Mouse (Mus musculus): ENCODE results near the gene Qpct. TPM values are rescaled to one million over a fixed set of nuclear protein-coding genes. Genes with fewer than 3 reads are reported as not detected.
A peak's percentile ranks its signal among the peaks of the same experiment; 100 is the strongest.

Qpct gene
- polyA plus RNA-seq, 1 experiment from 2014 or later, result 12.4 TPM

GRCm38 (mm10) chr17:79032782-79033181, 18.9 kb upstream of the Qpct start:
- no peak overlapping the region for H3K4me2 ChIP-seq
- no peaks in the 10 kb centered on the region for H3K27me3 ChIP-seq
- no peak overlapping the region for H3K27ac ChIP-seq
- H3K9me3 ChIP-seq, result 0 out of 2 replicates have a peak, but pooled peaks cover 3% of the 10 kb centered on the region
- ATAC-seq (ENCODE audit: low FRiP score), result no peak
- no peaks in the 10 kb centered on the region for H3K36me3 ChIP-seq
- H3K4me3 ChIP-seq, result no peak overlapping the region
- 90% methylated on average over 4 of the region's 4 CpGs for WGBS
- no peak overlapping the region for H3K9ac ChIP-seq
- no peaks in the 10 kb centered on the region for H3K4me1 ChIP-seq (replicated peaks)

GRCm38 (mm10) chr17:79039660-79040059, 12.0 kb upstream of the Qpct start:
- Histone ChIP-seq H3K27me3 (no peaks in the 10 kb centered on the region), H3K9ac (no peak overlapping the region), H3K4me2 (no peak overlapping the region), H3K4me3 (no peak overlapping the region), H3K9me3 (no peaks in the 10 kb centered on the region), H3K4me1 (replicated peaks) (no peaks in the 10 kb centered on the region), H3K27ac (no peak overlapping the region), H3K36me3 (no peaks in the 10 kb centered on the region)
- no peak for ATAC-seq (ENCODE audit: low FRiP score)

- no peak overlapping the region for H3K27ac ChIP-seq
- H3K4me1 ChIP-seq (replicated peaks), result no peaks in the 10 kb centered on the region
- WGBS, result 90% methylated on average over 2 of the region's 2 CpGs
- H3K4me3 ChIP-seq, result no peak overlapping the region
- no peaks in the 10 kb centered on the region for H3K9me3 ChIP-seq
- H3K36me3 ChIP-seq, result no peaks in the 10 kb centered on the region
- no peak overlapping the region for H3K4me2 ChIP-seq
- ATAC-seq (ENCODE audit: low FRiP score), result no peak
- no peaks in the 10 kb centered on the region for H3K27me3 ChIP-seq
- no peak overlapping the region for H3K9ac ChIP-seq
Observed at GRCm38 (mm10) chr17:79043705-79044104, 8.0 kb upstream of the Qpct start.

- H3K4me3 ChIP-seq, result peak overlapping the region; percentile 69
- peak overlapping the region; percentile 77 for H3K9ac ChIP-seq
- H3K4me1 ChIP-seq (replicated peaks), result peaks cover 5% of the 10 kb centered on the region; the same call in 1 of the 2 replicates
- no peaks in the 10 kb centered on the region for H3K36me3 ChIP-seq
- H3K27ac ChIP-seq, result peak overlapping the region; percentile 81
- peak; percentile 95 for ATAC-seq (ENCODE audit: low FRiP score)
- peak overlapping the region; percentile 94 for H3K4me2 ChIP-seq
- WGBS, result under 1% methylated on average over 45 of the region's 45 CpGs
- peaks cover 7% of the 10 kb centered on the region for H3K27me3 ChIP-seq
- H3K9me3 ChIP-seq, result no peaks in the 10 kb centered on the region
Observed at GRCm38 (mm10) chr17:79052088-79052812, 544 bp downstream of the Qpct start.

GRCm38 (mm10) chr17:79058271-79058670, 6.6 kb downstream of the Qpct start:
- WGBS, result 76% methylated on average over 6 of the region's 6 CpGs
- Histone ChIP-seq H3K4me1 (replicated peaks) (0 out of 2 replicates have a peak, but pooled peaks cover under 1% of the 10 kb centered on the region), H3K27ac (no peak overlapping the region), H3K4me2 (no peak overlapping the region), H3K9me3 (no peaks in the 10 kb centered on the region), H3K4me3 (no peak overlapping the region), H3K36me3 (no peaks in the 10 kb centered on the region), H3K27me3 (peaks cover 5% of the 10 kb centered on the region), H3K9ac (no peak overlapping the region)
- no peak for ATAC-seq (ENCODE audit: low FRiP score)

- Histone ChIP-seq H3K36me3 (no peaks in the 10 kb centered on the region; the same call in 1 of the 2 replicates), H3K27ac (no peak overlapping the region)
- 76% methylated on average over 5 of the region's 5 CpGs for WGBS
Observed at GRCm38 (mm10) chr17:79060221-79060620, 8.5 kb downstream of the Qpct start.

GRCm38 (mm10) chr17:79064250-79064649, 12.5 kb downstream of the Qpct start:
- Histone ChIP-seq H3K27me3 (no peaks in the 10 kb centered on the region), H3K4me3 (no peak overlapping the region), H3K4me1 (replicated peaks) (no peaks in the 10 kb centered on the region), H3K4me2 (no peak overlapping the region), H3K9me3 (no peaks in the 10 kb centered on the region), H3K36me3 (no peaks in the 10 kb centered on the region; the same call in 1 of the 2 replicates), H3K9ac (no peak overlapping the region), H3K27ac (no peak overlapping the region)
- no peak for ATAC-seq (ENCODE audit: low FRiP score)
- WGBS, result 80% methylated on average over 1 of the region's 1 CpGs

More at GRCm38 (mm10) chr17:79060221-79060620, 8.5 kb downstream of the Qpct start:
- Histone ChIP-seq H3K4me1 (replicated peaks) (no peaks in the 10 kb centered on the region), H3K27me3 (no peaks in the 10 kb centered on the region), H3K9me3 (no peaks in the 10 kb centered on the region), H3K9ac (no peak overlapping the region), H3K4me3 (no peak overlapping the region), H3K4me2 (no peak overlapping the region)
- ATAC-seq (ENCODE audit: low FRiP score), result no peak

- Histone ChIP-seq H3K4me2 (no peak overlapping the region), H3K4me1 (replicated peaks) (no peaks in the 10 kb centered on the region), H3K27ac (no peak overlapping the region), H3K9me3 (no peaks in the 10 kb centered on the region), H3K4me3 (no peak overlapping the region), H3K9ac (no peak overlapping the region), H3K36me3 (no peaks in the 10 kb centered on the region; the same call in 1 of the 2 replicates), H3K27me3 (no peaks in the 10 kb centered on the region)
- WGBS, result 54% methylated on average over 7 of the region's 7 CpGs
- no peak for ATAC-seq (ENCODE audit: low FRiP score)
Observed at GRCm38 (mm10) chr17:79068581-79068980, 16.9 kb downstream of the Qpct start.

- H3K4me1 ChIP-seq (replicated peaks), result no peaks in the 10 kb centered on the region
- no peak overlapping the region for H3K27ac ChIP-seq
- H3K4me3 ChIP-seq, result no peak overlapping the region
- ATAC-seq (ENCODE audit: low FRiP score), result no peak
- H3K9ac ChIP-seq, result no peak overlapping the region
- H3K27me3 ChIP-seq, result no peaks in the 10 kb centered on the region
- no peaks in the 10 kb centered on the region; the same call in 1 of the 2 replicates for H3K36me3 ChIP-seq
- H3K9me3 ChIP-seq, result no peaks in the 10 kb centered on the region
- 36% methylated on average over 4 of the region's 4 CpGs for WGBS
- H3K4me2 ChIP-seq, result no peak overlapping the region
Observed at GRCm38 (mm10) chr17:79069019-79069418, 17.3 kb downstream of the Qpct start.

GRCm38 (mm10) chr17:79069766-79070480, 18.2 kb downstream of the Qpct start:
- Histone ChIP-seq H3K27me3 (no peaks in the 10 kb centered on the region), H3K27ac (no peak overlapping the region), H3K9me3 (no peaks in the 10 kb centered on the region), H3K4me2 (no peak overlapping the region), H3K36me3 (no peaks in the 10 kb centered on the region; the same call in 1 of the 2 replicates), H3K9ac (no peak overlapping the region), H3K4me3 (no peak overlapping the region), H3K4me1 (replicated peaks) (no peaks in the 10 kb centered on the region)
- ATAC-seq (ENCODE audit: low FRiP score), result no peak
- WGBS, result 90% methylated on average over 14 of the region's 14 CpGs

- H3K27ac ChIP-seq, result no peak overlapping the region
Observed at GRCm38 (mm10) chr17:79071951-79072350, 20.2 kb downstream of the Qpct start.

GRCm38 (mm10) chr17:79076974-79077847, 25.5 kb downstream of the Qpct start:
- no peaks in the 10 kb centered on the region; the same call in 1 of the 2 replicates for H3K36me3 ChIP-seq
- no peak overlapping the region for H3K4me2 ChIP-seq
- ATAC-seq (ENCODE audit: low FRiP score), result no peak
- WGBS, result 90% methylated on average over 8 of the region's 8 CpGs
- H3K4me1 ChIP-seq (replicated peaks), result no peaks in the 10 kb centered on the region
- no peak overlapping the region for H3K9ac ChIP-seq
- H3K4me3 ChIP-seq, result no peak overlapping the region
- H3K27ac ChIP-seq, result no peak overlapping the region
- no peaks in the 10 kb centered on the region for H3K27me3 ChIP-seq
- no peaks in the 10 kb centered on the region for H3K9me3 ChIP-seq

More at GRCm38 (mm10) chr17:79071951-79072350, 20.2 kb downstream of the Qpct start:
- H3K4me1 ChIP-seq (replicated peaks), result no peaks in the 10 kb centered on the region
- 75% methylated on average over 11 of the region's 11 CpGs for WGBS
- no peaks in the 10 kb centered on the region for H3K9me3 ChIP-seq
- no peaks in the 10 kb centered on the region for H3K27me3 ChIP-seq
- no peak overlapping the region for H3K9ac ChIP-seq
- H3K4me3 ChIP-seq, result no peak overlapping the region
- H3K36me3 ChIP-seq, result no peaks in the 10 kb centered on the region
- H3K4me2 ChIP-seq, result no peak overlapping the region
- no peak for ATAC-seq (ENCODE audit: low FRiP score)

All from hindbrain, embryonic 13.5 days (tissue).